Mouse (Mus musculus): ENCODE measurements around the gene B3gnt6. TPM values are rescaled to one million over a fixed set of nuclear protein-coding genes. Genes with fewer than 3 reads are reported as not detected.

B3gnt6 gene
- 102 and 107 TPM in 2 replicates for polyA plus RNA-seq (2012; rRNA removed)

GRCm38 (mm10) chr7:98199381-98199780 lies at the start of gene B3gnt6:
TSS of gene B3gnt6 (minus strand) at chr7:98199481.

GRCm38 (mm10) chr7:98177929-98178559 lies 21.2 kb downstream of the B3gnt6 start, which contains the start of gene Capn5:
TSS of gene Capn5 (minus strand) at chr7:98178274.

GRCm38 (mm10) chr7:98145402-98145801 lies 53.9 kb downstream of the B3gnt6 start, which contains the start of gene Omp:
TSS of gene Omp (minus strand) at chr7:98145502.

Other genes with a start within 250 kb of the B3gnt6 start
- 9.2 and 12.0 TPM in 2 replicates for gene Myo7a, start 80.0 kb downstream of the B3gnt6 start, polyA plus RNA-seq (2012; rRNA removed)
- gene Omp, start 54.0 kb downstream of the B3gnt6 start, polyA plus RNA-seq (2012; rRNA removed) = 11.1 and 12.9 TPM in 2 replicates
- gene Capn5, start 21.2 kb downstream of the B3gnt6 start, polyA plus RNA-seq (2012; rRNA removed) = 138 and 156 TPM in 2 replicates
- 6.5 and 7.9 TPM in 2 replicates for gene Acer3, start 121.7 kb upstream of the B3gnt6 start, polyA plus RNA-seq (2012; rRNA removed)
- gene Tsku, start 161.8 kb upstream of the B3gnt6 start, polyA plus RNA-seq (2012; rRNA removed) = 53.1 and 64.2 TPM in 2 replicates
- 0.13 TPM in 1 of 2 replicates, not detected in the other for gene Gucy2d, start 240.9 kb upstream of the B3gnt6 start, polyA plus RNA-seq (2012; rRNA removed)

Measured in colon, adult 2 months (tissue).